Mouse (Mus musculus): ENCODE measurements around the gene Rspo1. TPM values are rescaled to one million over a fixed set of nuclear protein-coding genes. Genes with fewer than 3 reads are reported as not detected.
"Not testable (repeated sequence)": the region's sequence is repeated elsewhere in the genome, so short reads cannot be mapped to it uniquely, and the experiment has no call there.

The Rspo1 gene
- 8.2 and 8.9 TPM in 2 replicates for polyA plus RNA-seq (2015; fragmentation: Nextera tagmentation; extraction: Ambion mirVana)

DNA sequence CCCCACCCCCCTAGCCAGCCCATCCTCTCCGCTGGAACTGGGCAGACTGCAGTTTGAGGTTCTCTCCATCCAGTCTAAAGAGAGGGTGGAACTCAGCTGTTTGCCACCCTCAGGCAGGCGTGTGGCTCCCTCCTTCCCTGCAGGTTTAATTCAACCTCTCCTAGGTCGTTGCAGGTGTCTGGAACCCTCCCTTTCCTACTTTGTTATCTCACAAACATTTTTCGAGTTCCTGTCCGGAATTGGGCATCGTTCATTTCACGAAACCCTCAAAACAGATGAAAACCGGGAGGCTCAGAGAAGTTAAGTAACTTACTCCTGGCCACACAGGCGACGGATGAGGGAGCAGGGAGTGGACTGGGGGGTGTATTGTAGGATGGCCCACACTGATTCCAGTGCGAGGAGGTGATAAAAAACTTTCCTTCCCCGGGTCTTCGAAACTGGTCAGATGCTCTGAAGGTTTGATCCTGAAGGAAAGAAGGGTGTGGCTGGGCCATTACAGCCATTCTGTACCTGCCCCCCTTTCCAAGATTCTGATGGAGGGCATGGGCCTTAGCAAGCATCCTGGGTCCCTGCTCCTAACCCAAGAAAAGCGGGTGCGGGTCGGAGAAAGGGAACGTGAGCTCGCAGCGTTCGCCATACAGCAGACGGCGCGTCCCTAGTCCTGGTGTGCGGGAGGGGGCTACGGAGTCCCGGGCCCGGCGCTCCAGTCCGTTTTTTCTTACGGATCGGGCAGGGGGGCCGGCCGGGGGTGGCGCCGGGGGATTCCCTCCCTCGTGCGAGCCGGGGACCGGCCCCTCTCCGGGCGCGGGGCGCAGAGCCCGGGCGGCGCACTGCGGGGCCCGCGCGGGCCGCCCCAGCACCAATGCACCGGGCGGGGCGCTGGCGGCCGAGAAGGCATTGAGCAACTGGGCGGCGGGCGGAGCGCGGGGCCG is at the start of gene Rspo1:
Gene Rspo1 (plus strand): TSS at position 760 of the 932 bp plus-strand sequence.
- Histone ChIP-seq H3K4me1 (replicated peaks) (peaks cover 36% of the 10 kb centered on the region), H3K9ac (peak within 1 kb of the TSS; percentile 37), H3K9me3 (no peaks in the 10 kb centered on the region), H3K27ac (no peak within 1 kb of the TSS), H3K4me2 (replicated peaks) (peak within 1 kb of the TSS; percentile 90), H3K4me3 (replicated peaks) (peak within 1 kb of the TSS; percentile 50), H3K36me3 (no peaks in the 10 kb centered on the region), H3K27me3 (replicated peaks) (peaks cover 76% of the 10 kb centered on the region)
- WGBS, result 2% methylated on average over 62 of the region's 62 CpGs
- ATAC-seq, result peak; percentile 54

DNA sequence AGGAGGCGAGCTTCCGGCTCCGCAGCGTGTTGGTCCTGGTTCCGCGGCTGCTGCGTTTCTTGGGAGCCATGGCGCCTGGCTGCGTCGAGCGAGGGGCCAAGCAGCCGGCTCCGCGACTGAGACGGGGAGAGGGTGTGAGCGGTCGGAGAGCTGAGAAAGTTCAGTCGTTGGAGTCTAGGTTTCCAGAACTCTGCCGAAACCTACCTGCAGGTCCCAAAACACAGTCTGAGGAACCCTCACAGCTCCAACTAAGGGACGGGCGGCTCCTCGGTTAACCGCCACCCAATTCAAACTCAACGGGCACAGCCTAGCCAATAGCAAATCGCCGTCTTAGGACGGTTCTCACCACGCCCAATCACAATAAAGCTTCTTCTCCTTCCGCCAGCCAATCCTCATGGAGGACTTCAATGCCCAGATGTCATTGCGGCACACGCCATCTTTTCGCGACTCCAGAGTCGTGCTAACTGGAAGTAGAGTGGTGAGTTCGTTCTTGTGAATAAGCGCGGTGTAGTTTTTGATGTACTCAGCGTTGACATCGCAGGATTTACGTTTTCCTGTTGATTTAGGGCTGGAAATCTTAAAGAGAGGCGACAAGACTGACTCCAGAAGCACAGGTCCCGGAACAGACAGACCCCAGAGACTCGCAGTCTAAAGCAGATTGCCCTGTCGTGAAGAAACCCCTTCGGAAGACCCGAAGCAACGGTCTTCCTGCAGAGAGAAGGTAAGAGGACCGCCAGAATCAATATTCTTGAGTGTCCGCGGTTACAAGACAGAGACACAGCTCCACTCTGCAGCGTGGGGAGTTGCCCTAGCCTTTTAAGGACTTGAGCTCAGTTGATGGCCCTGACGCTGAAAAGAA is 49.4 kb upstream of the Rspo1 start, which contains the start of gene 9930104L06Rik:
Gene 9930104L06Rik (plus strand): TSS at position 436 of the 859 bp plus-strand sequence.
- no peaks in the 10 kb centered on the region for H3K27me3 ChIP-seq (replicated peaks)
- H3K9me3 ChIP-seq, result no peaks in the 10 kb centered on the region
- peak; percentile 100 for ATAC-seq
- peaks cover 12% of the 10 kb centered on the region for H3K4me1 ChIP-seq (replicated peaks)
- peak within 1 kb of the TSS; percentile 64; the same call in 1 of the 2 replicates for H3K27ac ChIP-seq
- H3K4me2 ChIP-seq (replicated peaks), result peak within 1 kb of the TSS; percentile 81
- H3K9ac ChIP-seq, result peak within 1 kb of the TSS; percentile 74
- H3K4me3 ChIP-seq (replicated peaks), result peak within 1 kb of the TSS; percentile 69
- WGBS, result under 1% methylated on average over 52 of the region's 52 CpGs
- H3K36me3 ChIP-seq, result peaks cover 3% of the 10 kb centered on the region; the same call in 1 of the 2 replicates

DNA sequence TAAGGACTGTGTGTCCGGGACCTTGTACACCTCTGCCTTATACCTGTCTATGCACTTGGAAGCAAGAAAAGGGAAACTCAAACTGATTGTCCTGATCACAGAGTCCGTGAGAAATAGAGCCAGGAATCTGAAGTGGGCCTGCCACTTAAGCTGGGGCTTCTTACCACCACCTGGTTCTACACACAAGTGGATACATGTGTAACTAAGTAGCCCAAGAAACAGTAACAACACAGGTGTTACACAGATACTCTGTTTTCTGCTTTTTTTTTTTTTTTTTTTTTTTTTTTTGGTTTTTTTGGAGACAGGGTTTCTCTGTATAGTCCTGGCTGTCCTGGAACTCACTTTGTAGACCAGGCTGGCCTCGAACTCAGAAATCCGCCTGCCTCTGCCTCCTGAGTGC is 47.0 kb upstream of the Rspo1 start, which contains the start of gene Cdca8:
Gene Cdca8 (minus strand): TSS at position 101 of the 400 bp plus-strand sequence.
- H3K27ac ChIP-seq; H3K27me3 ChIP-seq (replicated peaks); H3K4me2 ChIP-seq (replicated peaks); H3K36me3 ChIP-seq; ATAC-seq; H3K9me3 ChIP-seq; H3K9ac ChIP-seq; H3K4me3 ChIP-seq (replicated peaks): not testable (repeated sequence)
- peaks cover 12% of the 10 kb centered on the region for H3K4me1 ChIP-seq (replicated peaks)
- WGBS, result 90% methylated on average over 4 of the region's 4 CpGs

DNA sequence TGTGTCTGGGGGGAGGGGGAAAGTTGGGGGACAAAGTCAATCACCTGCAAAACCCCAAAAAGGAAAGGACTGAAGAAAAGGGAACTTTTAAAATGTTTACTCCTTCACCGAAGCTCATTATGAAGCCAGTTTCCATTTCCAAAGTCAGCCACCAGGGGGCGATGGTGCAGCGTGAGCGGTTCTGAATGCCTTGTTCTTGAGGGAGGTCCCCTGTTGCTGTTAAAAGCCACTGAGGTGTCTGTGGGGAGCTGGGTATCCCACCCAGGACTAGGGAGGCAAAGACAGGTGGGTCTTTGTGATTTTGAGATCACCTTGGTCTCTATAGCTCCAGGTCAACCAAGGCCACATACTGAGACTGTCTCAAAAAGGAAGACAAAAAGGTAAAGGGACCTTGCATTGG is 43.2 kb upstream of the Rspo1 start:
- peak; percentile 67; the same call in 1 of the 2 replicates for ATAC-seq

DNA sequence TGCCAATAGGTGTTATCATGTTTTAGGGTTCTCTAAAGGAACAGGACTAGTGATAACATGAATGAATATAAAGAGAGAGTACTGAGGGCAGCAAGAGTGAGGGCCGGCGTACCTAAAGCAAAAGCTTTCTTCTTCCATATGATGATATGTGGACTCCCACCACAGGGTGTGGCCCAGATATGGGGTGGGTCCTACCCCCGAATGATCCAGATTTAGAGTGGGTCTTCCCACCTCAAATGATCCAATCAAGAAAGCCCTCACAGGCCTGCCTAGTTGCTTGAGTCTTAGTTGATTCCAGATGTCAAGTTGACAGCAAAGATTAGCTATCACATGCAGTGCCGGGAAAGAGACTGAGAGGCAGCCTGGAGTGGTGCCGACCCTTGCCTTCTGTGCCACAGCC is 42.4 kb upstream of the Rspo1 start:
- ATAC-seq, result no peak
- 87% methylated on average over 5 of the region's 5 CpGs for WGBS

More for the DNA sequence above, 43.2 kb upstream of the Rspo1 start:
- Histone ChIP-seq H3K4me1 (replicated peaks) (no peaks in the 10 kb centered on the region), H3K9me3 (no peaks in the 10 kb centered on the region), H3K27ac (no peak overlapping the region), H3K4me2 (replicated peaks) (no peak overlapping the region), H3K36me3 (peaks cover 3% of the 10 kb centered on the region; the same call in 1 of the 2 replicates), H3K4me3 (replicated peaks) (no peak overlapping the region), H3K27me3 (replicated peaks) (no peaks in the 10 kb centered on the region), H3K9ac (no peak overlapping the region)
- 6% methylated on average over 4 of the region's 4 CpGs for WGBS

DNA sequence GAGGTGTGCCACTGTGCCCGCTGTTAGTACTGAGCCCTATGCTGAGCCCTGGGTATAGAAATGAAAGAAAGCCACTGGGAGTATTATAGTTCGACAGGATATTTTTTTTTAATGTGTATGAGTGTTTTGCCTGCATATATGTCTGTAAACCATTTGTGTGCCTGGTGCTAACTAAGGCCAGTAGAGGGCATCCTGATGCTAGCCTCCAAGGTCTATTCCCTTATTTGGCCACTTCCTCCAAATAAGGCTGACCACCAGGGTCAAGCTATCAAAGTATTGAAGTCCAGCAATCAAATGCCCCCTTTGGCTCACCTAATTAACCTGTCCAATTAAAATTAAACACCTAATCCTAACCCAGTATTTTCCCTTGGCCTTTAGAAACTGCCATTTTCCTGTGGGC is 41.3 kb upstream of the Rspo1 start:
- ATAC-seq, result no peak
- Histone ChIP-seq H3K9me3 (no peaks in the 10 kb centered on the region), H3K4me1 (replicated peaks) (no peaks in the 10 kb centered on the region; the same call in 1 of the 2 replicates), H3K9ac (no peak overlapping the region), H3K4me2 (replicated peaks) (no peak overlapping the region), H3K36me3 (no peaks in the 10 kb centered on the region), H3K27me3 (replicated peaks) (no peaks in the 10 kb centered on the region), H3K4me3 (replicated peaks) (no peak overlapping the region), H3K27ac (no peak overlapping the region)
- WGBS, result 58% methylated on average over 2 of the region's 2 CpGs

More for the DNA sequence above, 42.4 kb upstream of the Rspo1 start:
- no peak overlapping the region for H3K4me2 ChIP-seq (replicated peaks)
- H3K4me1 ChIP-seq (replicated peaks), result no peaks in the 10 kb centered on the region
- peaks cover 3% of the 10 kb centered on the region; the same call in 1 of the 2 replicates for H3K36me3 ChIP-seq
- no peak overlapping the region for H3K4me3 ChIP-seq (replicated peaks)
- H3K9me3 ChIP-seq, result no peaks in the 10 kb centered on the region
- H3K27ac ChIP-seq, result no peak overlapping the region
- no peak overlapping the region for H3K9ac ChIP-seq
- H3K27me3 ChIP-seq (replicated peaks), result no peaks in the 10 kb centered on the region

DNA sequence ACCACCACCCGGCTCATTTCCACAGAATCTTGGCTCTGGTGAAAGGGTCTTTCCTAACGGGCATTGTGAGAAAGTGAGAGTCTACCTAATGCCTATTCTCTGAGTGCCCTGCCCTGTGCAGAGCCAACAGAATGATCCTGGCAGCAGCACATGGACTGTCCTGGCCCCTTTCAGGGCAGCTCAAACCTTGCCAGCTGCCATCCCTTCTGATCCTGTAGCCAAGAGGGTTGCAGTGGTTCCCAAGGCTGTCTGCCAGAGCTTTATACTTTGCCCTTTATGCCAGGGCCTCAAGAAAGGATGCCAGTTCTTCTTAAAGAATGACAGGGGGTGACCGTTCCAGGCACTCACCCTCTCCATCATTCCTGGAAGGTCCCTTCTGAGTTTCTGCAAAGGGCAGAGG is 36.7 kb upstream of the Rspo1 start:
- no peak overlapping the region for H3K4me2 ChIP-seq (replicated peaks)
- no peak overlapping the region for H3K4me3 ChIP-seq (replicated peaks)
- no peak overlapping the region for H3K27ac ChIP-seq
- H3K36me3 ChIP-seq, result no peaks in the 10 kb centered on the region
- WGBS, result 89% methylated on average over 3 of the region's 3 CpGs
- no peak for ATAC-seq
- H3K9ac ChIP-seq, result no peak overlapping the region
- H3K9me3 ChIP-seq, result no peaks in the 10 kb centered on the region
- H3K27me3 ChIP-seq (replicated peaks), result 0 out of 2 replicates have a peak, but pooled peaks cover under 1% of the 10 kb centered on the region
- H3K4me1 ChIP-seq (replicated peaks), result peaks cover 5% of the 10 kb centered on the region; the same call in 1 of the 2 replicates

DNA sequence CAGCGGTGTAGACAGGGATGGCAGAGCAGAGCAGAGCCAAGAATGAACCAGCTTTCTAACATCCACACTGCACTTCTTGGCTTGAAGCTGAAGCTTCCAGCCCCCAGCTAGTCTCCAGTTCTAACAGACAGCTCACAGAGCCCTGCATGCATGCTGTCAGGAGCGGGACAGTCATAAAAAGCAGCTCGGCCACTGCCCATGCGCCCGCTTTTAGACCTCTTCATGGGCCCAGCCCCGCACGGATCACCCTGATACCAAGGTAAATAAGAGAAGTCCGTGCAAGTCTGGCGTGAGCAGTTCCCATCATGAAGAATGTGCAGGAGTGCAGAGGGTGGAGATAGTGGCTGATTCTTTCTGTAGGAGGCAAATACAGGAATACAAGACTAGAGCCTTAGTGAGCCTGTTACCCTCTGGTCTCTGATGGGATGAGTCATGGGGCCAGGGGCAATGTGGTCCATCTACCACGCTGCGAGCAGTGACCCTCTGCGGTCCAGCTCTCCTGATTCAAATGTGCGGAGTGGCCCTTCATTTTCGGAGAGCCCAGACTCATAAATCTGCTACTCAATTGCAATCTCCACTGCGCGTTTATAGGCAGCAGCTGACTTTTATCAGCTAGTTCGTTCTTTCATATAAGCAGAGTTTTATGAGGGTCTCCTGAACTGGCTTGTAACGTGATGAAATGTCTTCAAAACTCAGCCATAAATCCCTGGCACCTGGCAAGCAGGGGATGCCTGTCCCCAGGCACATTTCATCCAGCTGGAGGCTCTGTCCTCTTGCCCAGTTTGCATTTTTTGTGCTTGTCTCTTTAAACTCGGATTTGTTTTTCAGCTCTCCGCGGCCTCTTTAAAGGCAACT is 35.8 kb upstream of the Rspo1 start:
- no peak overlapping the region for H3K27ac ChIP-seq
- peak; percentile 36 for ATAC-seq

DNA sequence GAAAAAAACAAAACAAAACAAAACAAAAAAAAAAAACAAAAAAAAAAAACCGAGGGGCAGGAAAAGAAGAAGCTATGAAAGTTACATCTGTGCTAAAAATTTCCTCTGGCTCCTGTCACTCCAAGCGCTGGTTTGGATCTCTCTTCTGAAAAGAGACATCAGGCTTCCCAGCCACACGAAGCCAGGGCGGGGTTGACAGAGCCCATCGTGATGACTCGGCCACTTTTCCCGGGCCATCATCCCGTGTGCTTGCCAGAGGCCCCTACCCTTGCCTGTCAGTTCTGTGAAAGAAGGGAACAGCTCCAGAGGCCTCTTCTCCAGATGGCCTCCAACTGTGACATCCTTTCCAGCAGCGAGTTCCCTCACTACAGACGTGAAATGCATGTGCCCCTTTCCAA is 35.2 kb upstream of the Rspo1 start:
- Histone ChIP-seq H3K9me3 (no peaks in the 10 kb centered on the region), H3K4me3 (replicated peaks) (no peak overlapping the region), H3K36me3 (no peaks in the 10 kb centered on the region), H3K4me1 (replicated peaks) (peaks cover 5% of the 10 kb centered on the region; the same call in 1 of the 2 replicates), H3K27me3 (replicated peaks) (0 out of 2 replicates have a peak, but pooled peaks cover 3% of the 10 kb centered on the region), H3K27ac (no peak overlapping the region), H3K9ac (no peak overlapping the region), H3K4me2 (replicated peaks) (no peak overlapping the region)
- no peak for ATAC-seq
- WGBS, result 35% methylated on average over 10 of the region's 10 CpGs

More for the DNA sequence above, 35.8 kb upstream of the Rspo1 start:
- Histone ChIP-seq H3K9ac (no peak overlapping the region), H3K4me3 (replicated peaks) (no peak overlapping the region), H3K9me3 (no peaks in the 10 kb centered on the region), H3K36me3 (no peaks in the 10 kb centered on the region), H3K4me2 (replicated peaks) (peak overlapping the region; percentile 33), H3K4me1 (replicated peaks) (peaks cover 5% of the 10 kb centered on the region; the same call in 1 of the 2 replicates), H3K27me3 (replicated peaks) (0 out of 2 replicates have a peak, but pooled peaks cover 3% of the 10 kb centered on the region)
- WGBS, result 44% methylated on average over 21 of the region's 21 CpGs

DNA sequence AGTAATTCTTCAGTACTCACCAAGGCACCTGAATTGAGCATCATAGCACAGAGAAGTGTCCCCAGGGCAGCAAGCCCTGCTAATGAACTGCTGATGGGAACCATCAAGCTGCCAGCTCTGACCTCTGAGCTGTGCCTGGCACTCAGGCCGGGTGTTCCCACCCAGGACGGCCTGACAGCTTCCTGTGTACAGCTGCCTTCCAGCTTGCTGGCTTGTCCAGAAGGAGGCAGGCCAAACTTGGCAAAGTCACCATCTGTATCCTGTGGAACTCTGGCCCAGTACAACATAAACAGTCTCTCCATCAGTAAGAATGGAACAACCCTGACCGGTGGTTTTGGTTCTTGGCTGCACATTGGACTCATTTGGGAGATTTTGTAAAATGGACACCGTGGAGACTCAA is 32.7 kb upstream of the Rspo1 start:
- Histone ChIP-seq H3K9me3 (no peaks in the 10 kb centered on the region), H3K9ac (no peak overlapping the region), H3K36me3 (no peaks in the 10 kb centered on the region), H3K27ac (no peak overlapping the region), H3K4me1 (replicated peaks) (peaks cover 5% of the 10 kb centered on the region; the same call in 1 of the 2 replicates), H3K27me3 (replicated peaks) (0 out of 2 replicates have a peak, but pooled peaks cover 3% of the 10 kb centered on the region), H3K4me2 (replicated peaks) (no peak overlapping the region), H3K4me3 (replicated peaks) (no peak overlapping the region)
- WGBS, result 50% methylated on average over 4 of the region's 4 CpGs
- no peak for ATAC-seq

DNA sequence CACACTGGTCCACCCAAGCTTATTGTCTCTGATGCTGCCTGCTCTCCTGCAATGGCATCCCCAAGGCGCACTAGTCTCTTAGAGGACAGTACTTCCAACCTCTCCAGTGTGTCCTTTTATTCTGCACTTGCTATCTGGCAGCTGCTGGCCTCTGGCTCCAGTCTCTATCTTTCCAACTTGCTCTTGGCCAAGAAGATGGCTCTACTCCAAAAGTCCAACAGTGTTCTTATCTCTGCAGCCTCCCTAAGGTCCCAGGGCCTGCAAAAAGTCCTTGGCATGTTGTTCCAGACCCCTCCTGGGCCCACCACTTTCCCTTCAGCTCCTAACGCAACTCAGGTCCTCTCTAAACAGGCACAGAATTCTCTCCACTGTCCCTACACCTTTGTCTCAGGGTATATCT is 28.9 kb upstream of the Rspo1 start:
- no peak for ATAC-seq
- H3K4me3 ChIP-seq (replicated peaks), result no peak overlapping the region
- H3K27ac ChIP-seq, result no peak overlapping the region
- no peak overlapping the region for H3K4me2 ChIP-seq (replicated peaks)
- no peaks in the 10 kb centered on the region for H3K36me3 ChIP-seq
- 0 out of 2 replicates have a peak, but pooled peaks cover 3% of the 10 kb centered on the region for H3K27me3 ChIP-seq (replicated peaks)
- H3K9me3 ChIP-seq, result no peaks in the 10 kb centered on the region
- no peaks in the 10 kb centered on the region for H3K4me1 ChIP-seq (replicated peaks)
- WGBS, result 67% methylated on average over 2 of the region's 2 CpGs
- no peak overlapping the region for H3K9ac ChIP-seq

Data from intestine, embryonic 15.5 days (tissue).